27 mouse cellular contexts compared by ENCODE assay signal in the genomic region with DNA sequence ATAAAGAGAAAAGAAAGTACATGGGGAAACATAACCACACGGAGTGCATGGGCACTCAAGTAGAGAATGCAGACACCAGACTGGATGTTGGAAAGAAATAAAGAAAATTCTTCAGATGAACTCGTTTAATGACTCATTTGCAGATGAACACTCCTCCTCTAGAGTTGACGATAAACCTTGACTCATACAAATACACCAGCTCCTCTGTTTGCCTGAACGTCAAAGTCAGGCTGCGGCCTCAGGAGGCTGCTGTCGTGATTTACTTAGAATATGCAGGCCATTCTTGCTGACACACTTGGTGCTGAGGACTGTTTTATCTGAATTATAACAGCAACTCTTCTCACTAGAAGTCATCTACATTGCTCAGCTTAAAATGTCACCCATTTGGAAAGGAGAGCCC. TPM values are rescaled to one million over a fixed set of nuclear protein-coding genes. Genes with fewer than 3 reads are reported as not detected.
"Had no signal": no experiment of that assay in that cellular context is flagged by ENCODE, and none has a peak within 500 bp of the region (broad histone marks: within the 10 kb centered on the region; RNA-seq: fewer than 3 reads in every experiment).

No protein-coding gene starts in this region.

- H3K27me3 ChIP-seq: heart, embryonic 12.5 days; hindbrain, embryonic 12.5 days; kidney, embryonic 15.5 days; limb, embryonic 13.5 days; limb, embryonic 15.5 days; liver, embryonic 12.5 days had no signal

- DNase-seq: gastrocnemius, adult 2 months; gastrocnemius, postnatal 10 days; gastrocnemius, postnatal 25 days; heart, adult 18-20 months; heart, postnatal 10 days; heart, postnatal 4 days; kidney, adult 11 months; kidney, adult 2 months; kidney, adult 9 months; kidney, postnatal 14 days; kidney, postnatal 36 days; layer of hippocampus, adult 9-11 months; layer of hippocampus, postnatal 36 days; left cerebral cortex, postnatal 4 days had no signal

- ATAC-seq: liver, embryonic 12.5 days had no signal

RNA-seq across cellular contexts. Expression of a gene that starts 39.3 kb away (rescaled TPM):
- polyA plus RNA-seq: heart, embryonic 12.5 days; heart, embryonic 14.5 days; intestine, embryonic 14.5 days; kidney, adult 2 months; large intestine, adult 2 months; limb, embryonic 11.5 days; limb, embryonic 13.5 days; liver, adult 2 months; liver, embryonic 12.5 days; liver, embryonic 14.5 days had no signal

RNA-seq across cellular contexts. Expression of a gene that starts 51.2 kb away (rescaled TPM):
- polyA plus RNA-seq: heart, embryonic 14.5 days; heart, embryonic 16.5 days; liver, adult 2 months had no signal
